Mouse (Mus musculus): ENCODE results near the gene Gm3250. TPM values are rescaled to one million over a fixed set of nuclear protein-coding genes. Genes with fewer than 3 reads are reported as not detected.
"Not testable (repeated sequence)": the region's sequence is repeated elsewhere in the genome, so short reads cannot be mapped to it uniquely, and the experiment has no call there.

The Gm3250 gene
- total RNA-seq, 2 experiments from 2014 or later, result not detected

- DNase-seq, result not testable (repeated sequence)
Measured at GRCm38 (mm10) chr10:77750686-77751085, 31.7 kb downstream of the Gm3250 start.

- peak in 1 of 2 experiments; percentile 12 for DNase-seq
Measured at GRCm38 (mm10) chr10:77741924-77742688, 40.2 kb downstream of the Gm3250 start, which contains the start of gene Gm18596. TSS of gene Gm18596 (minus strand) at chr10:77742638.

GRCm38 (mm10) chr10:77738929-77739328 is 43.4 kb downstream of the Gm3250 start:
- DNase-seq, result no peak

GRCm38 (mm10) chr10:77735928-77736327 is 46.4 kb downstream of the Gm3250 start:
- DNase-seq, result no peak

Other genes with a start within 250 kb of the Gm3250 start
- 10 to 100 TPM; 68.2 to 69.0 TPM for gene Pttg1ip, start 200.8 kb downstream of the Gm3250 start, total RNA-seq (2021)
- 100 to 1,000 TPM; 127 TPM for gene Sumo3, start 176.4 kb downstream of the Gm3250 start, total RNA-seq (2021)
- 10 to 100 TPM; 17.2 to 29.6 TPM for gene Gm49325, start 176.3 kb downstream of the Gm3250 start, total RNA-seq (2021)
- 10 to 100 TPM; 83.8 to 95.4 TPM for gene Ube2g2, start 160.3 kb downstream of the Gm3250 start, total RNA-seq (2021)
- gene Tspear, start 96.0 kb downstream of the Gm3250 start, total RNA-seq (2021), result not detected
- not detected for gene Gm19402, start 91.8 kb downstream of the Gm3250 start, total RNA-seq (2021)
- not detected for gene Gm9508, start 85.3 kb downstream of the Gm3250 start, total RNA-seq (2021)
- not detected for gene Gm10272, start 75.9 kb downstream of the Gm3250 start, total RNA-seq (2021)
- gene Gm10024, start 71.1 kb downstream of the Gm3250 start, total RNA-seq (2021), result not detected
- gene Gm10142, start 66.7 kb downstream of the Gm3250 start, total RNA-seq (2021), result not detected
- gene Krtap12-1, start 61.9 kb downstream of the Gm3250 start, total RNA-seq (2021), result not detected
- gene Gm10100, start 56.1 kb downstream of the Gm3250 start, total RNA-seq (2021), result not detected
- not detected for gene Gm18596, start 39.9 kb downstream of the Gm3250 start, total RNA-seq (2021)
- gene Gm9736, start 31.2 kb downstream of the Gm3250 start, total RNA-seq (2021), result not detected
- not detected for gene Gm3233, start 22.9 kb downstream of the Gm3250 start, total RNA-seq (2021)
- not detected for gene Gm3238, start 11.2 kb downstream of the Gm3250 start, total RNA-seq (2021)
- not detected for gene Gm7138, start 5.6 kb downstream of the Gm3250 start, total RNA-seq (2021)
- gene Gm7137, start 5.7 kb upstream of the Gm3250 start, total RNA-seq (2021), result not detected
- gene Gm9639, start 12.5 kb upstream of the Gm3250 start, total RNA-seq (2021), result not detected
- gene Gm19668, start 16.6 kb upstream of the Gm3250 start, total RNA-seq (2021), result not detected
- gene Gm9507, start 29.3 kb upstream of the Gm3250 start, total RNA-seq (2021), result not detected
- not detected for gene Gm2696, start 32.1 kb upstream of the Gm3250 start, total RNA-seq (2021)
- gene Krtap10-4, start 44.6 kb upstream of the Gm3250 start, total RNA-seq (2021), result not detected
- gene Krtap10-10, start 53.4 kb upstream of the Gm3250 start, total RNA-seq (2021), result not detected
- gene Gm36176, start 64.3 kb upstream of the Gm3250 start, total RNA-seq (2021), result not detected
- gene Gm10318, start 70.3 kb upstream of the Gm3250 start, total RNA-seq (2021), result not detected
- not detected for gene Gm3285, start 79.4 kb upstream of the Gm3250 start, total RNA-seq (2021)
- gene Lrrc3, start 120.0 kb upstream of the Gm3250 start, total RNA-seq (2021), result 1 to 10 TPM; 3.8 to 4.7 TPM
- 10 to 100 TPM; 30.3 to 40.0 TPM for gene Trpm2, start 188.0 kb upstream of the Gm3250 start, total RNA-seq (2021)
- gene 1810043G02Rik, start 196.0 kb upstream of the Gm3250 start, total RNA-seq (2021), result 10 to 100 TPM; 34.6 to 37.4 TPM
- 100 to 1,000 TPM; 201 to 209 TPM for gene Pfkl, start 227.5 kb upstream of the Gm3250 start, total RNA-seq (2021)

All from layer of hippocampus, postnatal 36 days (tissue).